Mouse (Mus musculus): ENCODE results near the gene Olfr961. TPM values are rescaled to one million over a fixed set of nuclear protein-coding genes. Genes with fewer than 3 reads are reported as not detected.

Olfr961 gene
- total RNA-seq (2017) = not detected in 2 replicates

- ATAC-seq (ENCODE audit: extremely low read depth, insufficient number of reproducible peaks, low FRiP score, poor library complexity, severe bottlenecking) = no peak
Observed at GRCm38 (mm10) chr9:39644785-39645184, at the start of gene Olfr961. Gene Olfr961 (plus strand): TSS chr9:39645085.

DNA sequence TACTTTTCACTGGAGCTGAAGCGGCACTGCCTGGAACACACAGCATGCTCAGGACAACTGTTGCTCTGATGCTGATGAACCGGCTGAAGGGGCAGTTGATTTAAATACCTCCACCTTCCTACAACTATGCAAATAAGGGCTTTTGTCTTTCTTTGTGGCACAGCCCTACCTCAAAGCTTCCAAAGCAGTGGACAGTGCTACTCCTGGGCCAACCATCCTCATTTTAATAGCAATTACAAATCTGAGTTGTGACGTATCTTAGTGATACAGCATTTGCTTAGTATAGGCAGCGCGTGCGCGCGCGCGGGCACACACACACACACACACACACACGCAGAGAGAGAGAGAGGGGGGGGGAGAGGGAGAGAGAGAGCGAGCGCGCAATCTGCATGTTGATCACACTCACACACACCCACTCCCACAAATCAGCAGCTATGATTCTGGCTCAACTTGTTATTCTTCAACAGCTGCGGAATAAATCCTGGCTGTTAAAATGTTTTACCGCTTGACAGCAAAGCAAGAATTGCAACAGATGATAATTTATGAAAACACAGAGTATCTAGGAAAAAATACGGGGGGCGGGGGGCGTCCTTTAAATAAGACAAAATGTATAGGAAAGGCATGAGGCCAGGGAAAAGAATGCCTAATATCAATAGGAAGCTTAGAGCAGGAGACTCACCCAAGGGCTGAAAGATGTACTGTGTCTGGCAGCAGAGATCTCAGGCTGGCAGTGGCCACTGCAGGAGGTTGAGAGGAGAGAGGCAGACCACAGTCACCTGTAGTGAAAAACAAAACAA lies 42.2 kb upstream of the Olfr961 start:
- ATAC-seq (ENCODE audit: extremely low read depth, insufficient number of reproducible peaks, low FRiP score, poor library complexity, severe bottlenecking) = no peak

DNA sequence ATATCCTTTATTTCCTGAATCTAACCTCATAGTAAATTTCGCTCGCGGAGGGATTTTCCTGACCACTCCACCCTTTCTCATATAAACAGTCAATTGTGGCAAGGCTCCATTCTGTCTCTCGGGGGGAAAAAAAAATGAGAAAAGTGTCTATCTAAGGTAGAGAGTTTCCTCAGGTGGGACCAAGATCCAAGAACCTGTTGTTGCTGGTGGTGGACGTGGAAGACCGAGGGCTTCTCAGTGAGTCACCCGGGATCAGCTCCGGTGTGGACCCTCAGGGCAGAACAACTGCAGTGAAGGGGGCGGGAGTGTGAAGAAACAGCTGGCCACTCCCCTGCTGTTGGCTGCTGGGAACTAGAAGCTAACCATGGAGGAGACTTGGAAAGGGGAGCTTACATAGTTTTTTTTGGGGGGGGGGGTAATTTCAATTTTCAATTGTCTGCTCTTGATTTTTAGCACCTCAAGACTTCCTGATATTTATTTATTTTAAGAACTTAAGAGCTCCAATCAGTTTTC lies 41.5 kb upstream of the Olfr961 start:
- no peak for ATAC-seq (ENCODE audit: extremely low read depth, insufficient number of reproducible peaks, low FRiP score, poor library complexity, severe bottlenecking)

- ATAC-seq (ENCODE audit: extremely low read depth, insufficient number of reproducible peaks, low FRiP score, poor library complexity, severe bottlenecking) = no peak
Observed at GRCm38 (mm10) chr9:39603999-39604453, 40.9 kb upstream of the Olfr961 start, which contains the start of gene AW551984. Gene AW551984 (minus strand): TSS chr9:39604403.

DNA sequence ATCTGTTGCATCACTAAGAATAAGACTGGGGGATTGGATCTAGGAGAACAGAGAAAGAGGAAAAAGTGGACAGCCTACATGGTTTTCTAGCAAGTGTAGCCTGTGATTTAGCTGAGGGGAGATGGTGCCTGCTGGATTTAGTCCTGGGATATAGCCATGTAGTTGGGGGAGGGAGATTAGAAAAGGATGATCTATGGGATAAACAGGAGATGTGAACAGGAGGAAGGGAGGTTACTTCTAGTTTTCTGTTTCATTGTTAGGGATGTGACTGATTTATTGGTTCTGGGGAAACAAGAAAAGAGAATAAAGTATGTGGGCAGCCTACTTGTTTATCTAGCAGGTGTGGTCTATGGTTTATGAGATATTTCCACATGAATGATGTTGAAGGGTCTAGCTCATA lies 36.4 kb upstream of the Olfr961 start:
- no peak for ATAC-seq (ENCODE audit: extremely low read depth, insufficient number of reproducible peaks, low FRiP score, poor library complexity, severe bottlenecking)

- no peak for ATAC-seq (ENCODE audit: extremely low read depth, insufficient number of reproducible peaks, low FRiP score, poor library complexity, severe bottlenecking)
Observed at GRCm38 (mm10) chr9:39610355-39610754, 34.5 kb upstream of the Olfr961 start, which contains the start of gene Olfr148. Gene Olfr148 (plus strand): TSS chr9:39610655.

- ATAC-seq (ENCODE audit: extremely low read depth, insufficient number of reproducible peaks, low FRiP score, poor library complexity, severe bottlenecking) = no peak
Observed at GRCm38 (mm10) chr9:39611953-39612352, 32.9 kb upstream of the Olfr961 start.

- no peak for ATAC-seq (ENCODE audit: extremely low read depth, insufficient number of reproducible peaks, low FRiP score, poor library complexity, severe bottlenecking)
Observed at GRCm38 (mm10) chr9:39621073-39621472, 23.8 kb upstream of the Olfr961 start, which contains the start of gene Olfr960. Gene Olfr960 (plus strand): TSS chr9:39621373.

GRCm38 (mm10) chr9:39623783-39624182 lies 21.1 kb upstream of the Olfr961 start:
- ATAC-seq (ENCODE audit: extremely low read depth, insufficient number of reproducible peaks, low FRiP score, poor library complexity, severe bottlenecking) = no peak

DNA sequence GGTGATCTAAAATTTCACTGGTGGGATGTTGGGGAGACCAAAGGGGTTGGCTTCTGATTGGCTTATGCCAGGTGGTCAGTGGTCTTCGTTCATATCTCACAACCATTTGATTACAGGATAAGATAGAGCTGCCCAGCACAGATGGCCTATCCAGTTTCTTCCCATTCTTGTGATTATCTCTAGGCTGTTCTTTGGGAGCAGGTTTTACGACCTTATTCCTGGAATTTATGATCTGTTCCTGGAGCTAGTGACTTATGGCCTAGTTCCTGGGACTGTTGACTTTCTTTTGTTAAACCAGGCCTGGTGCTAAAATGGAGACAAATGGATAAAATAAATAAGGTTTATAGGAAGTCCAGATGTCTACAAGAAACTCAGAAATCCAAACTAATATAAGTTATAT lies 20.2 kb upstream of the Olfr961 start:
- ATAC-seq (ENCODE audit: extremely low read depth, insufficient number of reproducible peaks, low FRiP score, poor library complexity, severe bottlenecking) = no peak

- no peak for ATAC-seq (ENCODE audit: extremely low read depth, insufficient number of reproducible peaks, low FRiP score, poor library complexity, severe bottlenecking)
Observed at GRCm38 (mm10) chr9:39629069-39629468, 15.8 kb upstream of the Olfr961 start.

- ATAC-seq (ENCODE audit: extremely low read depth, insufficient number of reproducible peaks, low FRiP score, poor library complexity, severe bottlenecking) = no peak
Observed at GRCm38 (mm10) chr9:39633913-39634594, 10.8 kb upstream of the Olfr961 start.

DNA sequence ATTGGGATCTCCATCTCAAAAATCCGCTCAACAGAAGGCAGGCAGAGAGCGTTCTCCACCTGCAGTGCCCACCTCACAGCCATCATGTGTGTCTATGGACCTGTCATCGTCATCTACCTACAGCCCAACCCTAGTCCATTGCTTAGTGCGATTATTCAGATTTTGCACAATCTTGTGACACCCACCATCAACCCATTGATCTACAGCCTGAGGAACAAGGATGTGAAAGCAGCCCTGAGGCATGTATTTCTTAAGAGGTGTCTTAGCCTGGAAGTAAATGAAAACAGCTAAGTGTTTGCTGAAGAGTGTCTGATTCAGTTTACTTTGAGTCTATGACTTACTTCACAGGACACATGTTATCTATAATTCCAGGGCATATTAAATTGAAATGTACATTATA lies 2.5 kb downstream of the Olfr961 start:
- no peak for ATAC-seq (ENCODE audit: extremely low read depth, insufficient number of reproducible peaks, low FRiP score, poor library complexity, severe bottlenecking)

DNA sequence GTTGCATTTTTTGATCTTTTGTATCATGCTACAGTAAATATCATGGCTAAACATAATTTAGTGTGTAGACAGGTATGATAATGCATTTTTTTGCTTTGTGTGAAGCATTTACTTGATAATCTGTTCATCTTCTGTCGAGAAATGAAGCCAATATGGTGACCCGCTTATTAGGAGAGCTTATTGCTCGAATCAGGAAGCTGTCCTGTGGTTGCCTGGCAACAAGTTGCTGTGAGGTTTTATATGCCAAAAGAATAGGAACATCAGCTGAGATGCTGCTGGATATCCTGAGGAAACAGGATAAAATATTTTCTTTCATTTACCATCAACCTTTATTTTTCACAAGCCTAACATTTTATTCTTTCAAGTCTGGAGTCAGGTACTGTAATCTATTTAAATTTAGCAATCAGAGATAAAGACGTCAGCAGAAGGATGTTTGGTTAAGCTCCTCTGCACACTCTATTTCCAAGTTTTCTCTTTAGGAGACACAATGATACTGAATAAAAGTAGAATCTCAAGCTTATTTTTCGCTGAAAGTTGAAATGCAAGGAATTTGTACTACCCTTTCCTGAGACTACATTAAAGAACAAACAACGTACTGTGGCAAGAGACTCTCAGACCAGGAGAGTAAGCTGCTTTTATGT lies 10.0 kb downstream of the Olfr961 start:
- no peak for ATAC-seq (ENCODE audit: extremely low read depth, insufficient number of reproducible peaks, low FRiP score, poor library complexity, severe bottlenecking)

- no peak for ATAC-seq (ENCODE audit: extremely low read depth, insufficient number of reproducible peaks, low FRiP score, poor library complexity, severe bottlenecking)
Observed at GRCm38 (mm10) chr9:39666905-39667304, 22.0 kb downstream of the Olfr961 start, which contains the start of gene Olfr963. Gene Olfr963 (plus strand): TSS chr9:39667205.

- ATAC-seq (ENCODE audit: extremely low read depth, insufficient number of reproducible peaks, low FRiP score, poor library complexity, severe bottlenecking) = no peak
Observed at GRCm38 (mm10) chr9:39669723-39670122, 24.8 kb downstream of the Olfr961 start.

GRCm38 (mm10) chr9:39674820-39675219 lies 29.9 kb downstream of the Olfr961 start:
- ATAC-seq (ENCODE audit: extremely low read depth, insufficient number of reproducible peaks, low FRiP score, poor library complexity, severe bottlenecking) = no peak

DNA sequence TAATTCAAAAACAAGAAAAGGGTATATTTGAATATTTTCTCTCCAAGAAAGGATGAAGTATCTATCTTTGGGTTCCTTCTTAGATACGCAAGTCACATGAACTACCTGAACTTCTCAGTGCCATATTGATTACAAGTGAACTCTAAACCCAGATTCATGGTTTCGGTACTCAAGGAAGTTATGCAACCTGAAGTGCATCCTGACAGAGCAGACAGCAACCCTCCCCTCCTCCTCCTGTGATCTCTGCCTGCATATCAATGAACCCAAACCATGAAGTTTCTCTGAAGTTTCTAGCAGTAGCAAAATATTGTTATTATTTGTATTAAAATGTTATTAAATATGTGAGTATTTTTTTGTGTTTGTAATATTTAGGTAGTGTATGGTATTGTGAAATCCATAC lies 33.7 kb downstream of the Olfr961 start:
- ATAC-seq (ENCODE audit: extremely low read depth, insufficient number of reproducible peaks, low FRiP score, poor library complexity, severe bottlenecking) = no peak

GRCm38 (mm10) chr9:39679280-39679679 lies 34.4 kb downstream of the Olfr961 start:
- ATAC-seq (ENCODE audit: extremely low read depth, insufficient number of reproducible peaks, low FRiP score, poor library complexity, severe bottlenecking) = no peak

Measured in neutrophil, adult 5-6 weeks (primary cell).